Mouse (Mus musculus) ovary, postnatal 14 days (tissue): ENCODE results near the gene Ctsz.

Experiments used
- DNase-seq: peaks from one replicate; pipeline ENCODE4 v3.0.0; 2022; ENCODE audit warnings: low spot score

The Ctsz gene

GRCm38 (mm10) chr2:174392554-174392953 is 46.3 kb downstream of the Ctsz start:
- DNase-seq: no peak

DNA sequence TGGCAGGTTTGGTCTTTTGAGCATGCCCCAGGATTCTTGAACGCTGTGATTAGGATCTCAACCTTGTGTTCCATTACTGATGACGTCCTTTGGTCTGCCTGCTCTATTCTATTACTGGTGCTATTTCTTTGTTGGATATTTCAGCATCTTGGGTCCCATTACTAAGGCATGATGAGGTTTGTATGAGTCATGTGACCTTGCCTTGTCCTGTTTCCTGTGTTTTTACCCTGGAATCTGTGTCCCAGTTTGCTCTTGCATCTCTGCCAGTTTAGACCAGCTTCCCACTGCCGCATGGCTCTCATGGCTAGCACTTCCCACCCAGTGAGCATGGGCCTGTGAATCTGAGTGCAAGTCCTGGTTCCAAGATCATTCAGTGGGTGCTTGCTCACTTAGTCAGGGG is 46.9 kb downstream of the Ctsz start:
- DNase-seq: no peak

- no peak for DNase-seq
These were observed 57.8 kb downstream of the Ctsz start for GRCm38 (mm10) chr2:174381021-174381420.
